Mouse (Mus musculus) gastrocnemius, postnatal 10 days (tissue): ENCODE data around the gene Rmnd1. TPM values are rescaled to one million over a fixed set of nuclear protein-coding genes. Genes with fewer than 3 reads are reported as not detected.
"Not testable (repeated sequence)": the region's sequence is repeated elsewhere in the genome, so short reads cannot be mapped to it uniquely, and the experiment has no call there.

Experiments
- DNase-seq: peaks from one replicate; pipeline ENCODE4 v3.0.0; 2021; ENCODE audit warnings: mixed read lengths
- long read RNA-seq, 2 experiments: library from polyadenylated mRNA; stranded (forward); transcript quantifications; one replicate each; pipeline ENCODE4 v2.0.0; 2021
- total RNA-seq, 2 experiments: library from RNA; stranded (reverse); gene quantifications; 2 replicates each; pipeline ENCODE4 v1.2.3; 2021

Gene Rmnd1
- 10 to 100 TPM; 24.3 to 31.3 TPM for total RNA-seq
- long read RNA-seq, experiment 1, transcript Rmnd1-201 (13 exons, 3,139 nt): major isoform, 10 of 29 reads
- long read RNA-seq, experiment 1, partial matches to known transcripts: 1 of 29 reads
- long read RNA-seq, experiment 1, other reads (novel, unspliced or antisense): 18 of 29 reads
- long read RNA-seq, experiment 2, transcript Rmnd1-201 (13 exons, 3,139 nt): major isoform, 21 of 54 reads
- long read RNA-seq, experiment 2, partial matches to known transcripts: 3 of 54 reads
- long read RNA-seq, experiment 2, other reads (novel, unspliced or antisense): 29 of 54 reads

- peak; percentile 98 for DNase-seq
These were observed at the start of gene Rmnd1, which contains the start of gene Armt1 for GRCm38 (mm10) chr10:4432123-4432931. TSS of gene Rmnd1 (minus strand) at chr10:4432388. TSS of gene Armt1 (plus strand) at chr10:4432467.

GRCm38 (mm10) chr10:4481695-4482094 lies 49.5 kb upstream of the Rmnd1 start:
- DNase-seq: peak; percentile 11

DNA sequence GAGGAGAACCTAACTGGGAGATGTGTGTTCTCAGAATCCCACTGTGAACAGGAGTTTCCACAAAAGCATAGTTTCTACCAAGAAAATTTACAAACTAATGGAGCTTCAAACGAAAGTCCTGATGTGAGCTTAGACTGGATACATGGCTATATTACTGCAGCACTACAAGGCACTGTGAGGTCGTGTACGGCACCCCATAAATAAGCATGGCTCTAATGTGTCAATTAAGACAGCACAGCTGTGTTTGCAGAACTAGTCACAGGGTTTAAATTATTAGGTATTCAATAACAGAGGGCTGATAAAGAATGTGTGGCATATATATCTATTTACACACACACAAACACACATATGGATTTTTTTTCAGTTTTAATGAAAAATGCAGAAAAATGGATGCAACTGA lies 48.7 kb upstream of the Rmnd1 start:
- DNase-seq: no peak

DNA sequence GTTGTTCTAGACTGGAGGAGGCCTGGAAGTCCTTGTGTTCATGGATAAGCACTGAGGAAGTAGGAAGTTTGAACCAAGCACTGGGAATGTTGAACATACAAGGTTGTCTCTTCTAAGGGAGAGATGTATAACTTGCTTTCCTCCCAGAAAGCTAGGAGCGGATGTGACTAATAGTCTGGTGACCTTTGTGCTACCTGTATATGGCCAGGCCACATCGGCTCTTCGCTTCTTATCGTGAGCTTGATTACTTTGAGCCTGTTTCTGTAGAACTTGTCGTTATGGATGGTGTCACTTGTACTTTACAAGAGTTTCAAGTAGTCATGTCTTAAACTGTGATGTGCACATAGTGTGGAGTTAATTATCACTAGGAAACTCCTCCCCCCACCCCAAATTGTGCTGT lies 44.4 kb upstream of the Rmnd1 start:
- no peak for DNase-seq

GRCm38 (mm10) chr10:4475431-4475830 lies 43.2 kb upstream of the Rmnd1 start:
- DNase-seq: no peak

GRCm38 (mm10) chr10:4473591-4473993 lies 41.4 kb upstream of the Rmnd1 start:
- DNase-seq: no peak

GRCm38 (mm10) chr10:4469406-4469805 lies 37.2 kb upstream of the Rmnd1 start:
- DNase-seq: no peak

DNA sequence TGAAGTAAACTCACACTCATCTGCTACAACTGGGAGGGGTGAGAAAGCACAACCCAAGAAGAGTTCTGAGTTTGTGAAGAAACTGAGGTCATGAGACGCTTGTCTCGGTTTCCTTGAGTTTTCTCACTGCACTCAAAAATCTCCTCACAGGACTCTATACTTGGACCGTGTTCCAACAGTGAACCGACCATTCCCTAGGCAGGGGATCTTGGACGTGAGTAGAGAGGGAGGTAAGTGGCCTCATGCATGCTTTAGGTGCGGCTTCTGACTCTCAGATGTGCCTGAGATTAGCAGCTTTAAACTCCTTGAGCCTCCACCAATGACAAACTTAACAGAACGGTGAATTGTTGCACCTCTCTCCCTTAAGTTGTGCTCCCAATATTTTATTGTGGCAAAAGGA lies 33.6 kb upstream of the Rmnd1 start:
- DNase-seq: no peak

DNA sequence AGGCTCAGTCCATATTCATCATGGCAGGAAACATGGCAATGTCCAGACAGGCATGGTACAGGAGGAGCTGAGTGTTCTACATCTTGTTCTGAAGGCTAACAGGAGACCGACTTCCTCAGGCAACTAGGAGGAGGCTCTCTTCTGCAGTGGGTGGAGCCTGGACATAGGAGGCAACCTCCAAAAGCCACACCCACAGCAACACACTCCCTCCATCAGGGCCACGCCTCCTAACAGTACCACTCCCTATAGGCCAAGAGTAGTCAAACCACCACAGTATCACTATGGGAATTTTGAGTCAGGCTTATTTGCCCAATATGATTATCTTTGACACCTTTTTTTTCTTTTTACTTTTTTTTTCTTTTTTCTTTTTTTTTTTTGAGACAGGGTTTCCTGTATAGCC lies 28.0 kb upstream of the Rmnd1 start:
- DNase-seq: no peak

GRCm38 (mm10) chr10:4456409-4456808 lies 24.2 kb upstream of the Rmnd1 start:
- DNase-seq: no peak

DNA sequence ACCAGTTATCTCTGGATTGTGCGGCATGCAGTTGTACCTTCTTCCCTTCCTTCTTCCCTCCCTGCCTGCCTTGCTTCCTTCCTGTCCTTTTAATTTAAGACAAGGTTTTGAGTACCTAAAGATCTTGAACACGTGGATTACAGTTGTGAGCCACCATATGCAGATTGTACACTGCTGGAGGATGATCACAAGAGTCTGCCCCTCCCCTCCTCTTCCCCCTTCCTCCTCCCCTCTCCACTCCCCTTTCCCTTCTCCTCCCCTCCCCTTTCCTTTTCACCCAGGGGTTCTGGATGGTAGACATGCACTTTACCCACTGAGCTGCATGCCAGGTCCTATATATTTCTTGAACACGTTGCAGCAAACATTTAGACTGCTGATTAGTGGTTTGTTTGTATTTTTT lies 3.2 kb upstream of the Rmnd1 start:
- no peak for DNase-seq

GRCm38 (mm10) chr10:4433871-4434270 lies 1.7 kb upstream of the Rmnd1 start:
- DNase-seq: not testable (repeated sequence)

DNA sequence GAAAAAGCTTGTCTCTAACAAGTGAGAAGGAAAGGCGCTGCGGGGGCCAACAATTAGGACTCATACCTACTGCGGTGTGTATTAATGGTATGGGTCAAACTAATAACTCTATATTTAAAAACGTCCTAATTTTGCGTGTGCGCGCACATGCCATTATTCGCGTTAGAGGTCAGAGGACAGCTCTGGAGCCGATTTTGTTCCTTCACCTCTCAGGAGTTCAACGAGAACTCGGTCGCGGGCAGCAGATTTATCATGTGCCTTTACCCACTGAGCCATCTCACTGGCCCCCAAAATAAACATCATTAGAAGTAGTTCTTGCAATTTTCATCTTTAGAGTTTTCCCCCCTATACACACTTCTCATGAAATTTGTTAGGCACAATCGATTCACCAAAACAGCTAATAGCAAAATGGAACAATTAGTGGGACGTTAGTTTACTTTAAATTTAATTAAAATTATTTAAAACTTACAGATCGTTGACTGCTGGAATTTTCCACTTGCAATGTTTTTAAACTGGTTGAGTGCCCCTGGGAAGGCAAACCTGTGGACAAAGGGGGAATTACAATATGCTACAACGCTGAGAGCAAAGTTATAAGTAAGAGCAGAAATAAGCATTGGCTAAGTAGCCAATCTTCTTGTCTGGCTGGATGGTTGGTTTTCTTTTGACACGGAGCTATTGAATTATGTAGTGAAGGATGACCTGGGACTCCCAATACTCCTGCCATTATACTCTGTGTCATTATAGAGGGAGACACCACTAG lies 988 bp upstream of the Rmnd1 start:
- no peak for DNase-seq

- DNase-seq: no peak
These were observed 454 bp downstream of the Rmnd1 start for GRCm38 (mm10) chr10:4431746-4432122.

DNA sequence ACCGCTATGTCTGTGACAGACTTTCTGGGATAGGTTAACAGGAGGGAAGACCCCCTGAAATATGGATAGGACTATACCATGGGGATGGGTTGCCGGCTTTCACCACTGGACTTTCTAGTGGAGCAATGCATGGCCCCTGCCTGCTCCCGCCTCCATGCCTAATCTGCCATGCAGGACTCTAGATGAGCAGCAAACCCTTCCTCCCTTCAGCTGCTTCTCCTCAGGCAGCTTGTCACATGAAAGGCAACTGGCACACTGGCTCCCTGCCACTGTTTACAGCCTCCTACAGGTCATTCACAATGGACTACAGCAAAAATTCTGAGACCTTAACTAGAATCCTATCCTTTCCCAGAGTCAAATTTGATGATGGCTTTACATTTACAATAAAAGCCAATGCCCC lies 1.4 kb downstream of the Rmnd1 start:
- DNase-seq: peak; percentile 34

DNA sequence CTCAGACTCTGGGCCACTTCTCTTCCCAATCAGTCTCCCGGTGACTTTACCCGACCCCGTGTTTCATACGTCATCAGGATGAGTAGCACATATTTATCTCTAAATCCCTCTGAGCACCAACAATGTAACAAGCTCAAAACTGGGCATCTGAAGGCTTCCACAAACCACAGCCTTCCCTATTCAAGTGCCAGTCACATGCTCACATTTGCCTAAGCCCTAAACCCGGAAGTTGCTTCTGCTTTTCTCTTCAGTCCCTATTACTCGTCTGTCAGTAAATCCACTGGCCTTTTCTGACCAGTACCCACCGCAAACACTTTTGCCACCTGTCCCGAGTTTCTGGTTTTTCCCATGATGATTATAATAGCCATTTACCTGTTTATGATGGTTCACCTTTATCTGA lies 1.8 kb downstream of the Rmnd1 start:
- DNase-seq: no peak

- DNase-seq: no peak
These were observed 6.9 kb downstream of the Rmnd1 start for GRCm38 (mm10) chr10:4425245-4425644.

GRCm38 (mm10) chr10:4407191-4407590 lies 25.0 kb downstream of the Rmnd1 start:
- no peak for DNase-seq

GRCm38 (mm10) chr10:4405511-4405910 lies 26.7 kb downstream of the Rmnd1 start:
- no peak for DNase-seq

DNA sequence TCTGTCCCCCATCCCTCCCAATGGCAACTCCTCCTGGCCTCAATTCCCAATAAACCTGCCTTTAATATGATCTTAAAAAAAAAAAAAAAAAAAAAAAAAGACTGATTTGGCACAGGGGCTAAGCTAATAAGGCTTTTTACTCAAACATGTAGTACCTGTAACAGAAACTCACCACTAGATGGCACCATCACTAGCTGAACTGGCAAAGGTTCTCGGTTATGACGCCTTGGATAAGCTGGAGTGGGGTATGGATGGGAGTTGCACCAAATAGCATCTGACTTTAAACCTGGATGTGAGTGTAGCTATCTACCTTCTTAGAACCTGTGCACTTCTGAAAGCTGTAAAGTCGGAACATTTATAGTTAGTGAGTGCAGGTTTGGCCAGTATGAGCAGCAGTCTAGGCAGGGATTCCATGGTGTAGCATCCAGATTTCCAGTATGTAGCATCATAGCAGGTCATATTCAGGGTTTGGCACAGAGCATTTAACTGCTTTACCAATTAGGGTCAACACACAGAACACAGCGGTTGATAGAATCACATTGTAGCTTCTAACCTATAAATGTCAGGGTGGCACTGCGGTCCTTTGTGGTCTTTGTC lies 27.2 kb downstream of the Rmnd1 start:
- DNase-seq: no peak

GRCm38 (mm10) chr10:4398058-4398457 lies 34.1 kb downstream of the Rmnd1 start:
- DNase-seq: no peak

DNA sequence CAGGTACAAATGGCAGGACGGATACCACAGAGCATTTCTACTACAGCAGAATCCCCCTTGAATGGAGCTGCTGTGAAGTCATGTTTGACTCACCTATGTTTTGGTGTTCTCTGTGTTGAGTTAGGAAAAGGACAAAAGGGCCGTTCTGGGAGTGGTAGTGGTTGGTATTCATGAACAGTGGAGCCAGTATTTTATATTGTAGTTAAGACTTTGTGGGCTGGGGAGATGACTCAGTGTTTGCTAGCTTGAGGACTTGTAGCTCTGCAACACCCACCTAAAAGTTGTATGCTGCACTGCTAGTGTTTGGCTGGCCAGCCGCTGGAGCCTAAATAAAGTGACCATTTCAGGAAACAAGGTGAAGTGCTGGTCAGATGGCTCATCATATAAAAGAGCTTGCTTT lies 36.9 kb downstream of the Rmnd1 start:
- no peak for DNase-seq

- DNase-seq: no peak
These were observed 40.3 kb downstream of the Rmnd1 start for GRCm38 (mm10) chr10:4391851-4392250.
